ENCODE assay signal across 8 mouse cellular contexts in the genomic region with DNA sequence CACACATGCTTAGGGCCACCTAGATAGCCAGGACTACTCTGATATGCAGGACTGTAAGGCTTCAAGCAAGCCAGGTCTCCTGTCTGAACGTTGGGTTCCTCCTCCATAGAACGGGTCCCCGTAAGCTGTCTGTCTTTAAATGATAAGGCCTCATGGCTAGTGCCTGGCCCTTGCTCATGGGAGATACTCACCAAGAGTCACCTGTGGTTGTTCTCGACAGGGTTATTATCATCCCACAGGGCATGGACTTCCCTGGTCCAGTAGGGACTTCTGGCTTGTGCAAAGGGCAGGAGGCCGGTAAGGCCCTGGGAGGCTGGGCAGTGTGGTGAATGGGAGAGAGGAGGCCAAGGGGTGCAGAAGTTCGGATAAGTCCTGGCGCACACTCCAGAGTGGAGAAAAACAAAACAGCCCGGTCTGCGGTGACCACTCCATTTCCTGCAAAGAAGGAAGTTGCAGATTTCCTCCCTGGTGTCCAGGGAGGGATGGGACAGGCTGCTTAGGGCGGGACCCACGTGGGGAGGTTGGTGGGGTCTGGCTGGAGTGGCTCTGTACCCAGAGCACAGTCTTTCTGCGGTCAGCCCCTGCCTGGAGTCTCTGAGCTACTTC. TPM values are rescaled to one million over a fixed set of nuclear protein-coding genes. Genes with fewer than 3 reads are reported as not detected.
DNase-seq lines count a peak whose midpoint lies in the region; ATAC-seq lines count a peak whose summit lies in the region.

No protein-coding gene starts in this region.

- intact Hi-C loops in heart, postnatal 10 days (cut with DNase I), result no loop called here

- H3K27me3 ChIP-seq in neural tube, embryonic 15.5 days (replicated peaks), result no peaks in the 10 kb centered on the region
- H3K27me3 ChIP-seq in liver, embryonic 12.5 days (replicated peaks), result no peaks in the 10 kb centered on the region
- no peaks in the 10 kb centered on the region for H3K27me3 ChIP-seq in stomach, embryonic 15.5 days (replicated peaks)

- peaks cover 81% of the 10 kb centered on the region for H3K4me1 ChIP-seq in neural tube, embryonic 15.5 days
- H3K4me1 ChIP-seq in liver, embryonic 12.5 days, result peaks cover 99% of the 10 kb centered on the region
- H3K4me1 ChIP-seq in stomach, embryonic 15.5 days, result peaks cover 56% of the 10 kb centered on the region

- no peak for ATAC-seq in neural tube, embryonic 15.5 days (ENCODE audit: low FRiP score)
- peak; percentile 98 for ATAC-seq in liver, embryonic 12.5 days
- ATAC-seq in stomach, embryonic 15.5 days (ENCODE audit: insufficient read depth, low FRiP score, low read depth), result peak; percentile 83

- H3K4me2 ChIP-seq in neural tube, embryonic 15.5 days, result no peak overlapping the region
- H3K4me2 ChIP-seq in liver, embryonic 12.5 days, result peak overlapping the region; percentile 82
- no peak overlapping the region; the same call in 1 of the 2 replicates for H3K4me2 ChIP-seq in stomach, embryonic 15.5 days

- no peaks in the 10 kb centered on the region for H3K9me3 ChIP-seq in neural tube, embryonic 15.5 days (replicated peaks)
- H3K9me3 ChIP-seq in liver, embryonic 12.5 days (replicated peaks), result no peaks in the 10 kb centered on the region
- H3K9me3 ChIP-seq in stomach, embryonic 15.5 days, result no peaks in the 10 kb centered on the region

- 83% methylated on average over 12 of the region's 12 CpGs for WGBS in neural tube, embryonic 15.5 days
- WGBS in liver, embryonic 12.5 days (ENCODE audit: insufficient replicate concordance), result 11% methylated on average over 12 of the region's 12 CpGs
- WGBS in stomach, embryonic 15.5 days, result 64% methylated on average over 12 of the region's 12 CpGs

- no peak for DNase-seq in neural tube, embryonic 10.5 days (ENCODE audit: extremely low spot score, low spot score)
- peak; percentile 62 for DNase-seq in heart, postnatal 10 days
- DNase-seq in cerebellum, postnatal 10 days, result no peak
- no peak for DNase-seq in layer of hippocampus, adult 18-20 months (ENCODE audit: low spot score in 2 of 2)
- DNase-seq in embryo, embryonic 11 days, result no peak

- no peak overlapping the region for H3K4me3 ChIP-seq in neural tube, embryonic 15.5 days (replicated peaks)
- H3K4me3 ChIP-seq in liver, embryonic 12.5 days, result peak overlapping the region; percentile 37
- no peak overlapping the region for H3K4me3 ChIP-seq in stomach, embryonic 15.5 days (replicated peaks)

- no peaks in the 10 kb centered on the region for H3K36me3 ChIP-seq in neural tube, embryonic 15.5 days
- H3K36me3 ChIP-seq in liver, embryonic 12.5 days, result peaks cover 5% of the 10 kb centered on the region; the same call in 1 of the 2 replicates
- H3K36me3 ChIP-seq in stomach, embryonic 15.5 days, result no peaks in the 10 kb centered on the region

- H3K27ac ChIP-seq in neural tube, embryonic 15.5 days (replicated peaks), result 0 out of 2 replicates have a peak overlapping the region, but pooled peaks have one; percentile 11
- H3K27ac ChIP-seq in liver, embryonic 12.5 days, result peak overlapping the region; percentile 98
- H3K27ac ChIP-seq in stomach, embryonic 15.5 days, result peak overlapping the region; percentile 76

- no peak overlapping the region for H3K9ac ChIP-seq in neural tube, embryonic 15.5 days (replicated peaks)
- peak overlapping the region; percentile 77 for H3K9ac ChIP-seq in liver, embryonic 12.5 days
- H3K9ac ChIP-seq in stomach, embryonic 15.5 days, result no peak overlapping the region

RNA-seq across cellular contexts. Expression of gene Cmip, which starts 41.2 kb away (rescaled TPM):
- 135 and 193 TPM in 2 replicates for polyA plus RNA-seq in neural tube, embryonic 15.5 days (2015; fragmentation: Nextera tagmentation; extraction: Ambion mirVana)
- 10 to 100 TPM; 32.8 to 38.5 TPM for total RNA-seq in heart, postnatal 10 days (2021)
- 18.7 and 21.6 TPM in 2 replicates for polyA plus RNA-seq in liver, embryonic 12.5 days (2016; fragmentation: Nextera tagmentation; extraction: Ambion mirVana)
- polyA plus RNA-seq in stomach, embryonic 15.5 days (2015; fragmentation: Nextera tagmentation; extraction: Ambion mirVana), result 31.8 and 32.1 TPM in 2 replicates
- total RNA-seq in layer of hippocampus, adult 18-20 months (2021), result 100 to 1,000 TPM; 275 to 296 TPM

Comparison
In these comparisons a context has a peak if more than half of its experiments do, and no peak if none do; other contexts are left out.
1. H3K27ac ChIP-seq: peak in every context shown above with its lines; median percentile 98 in liver, embryonic 12.5 days; 76 in stomach, embryonic 15.5 days; 11 in neural tube, embryonic 15.5 days.
2. DNase-seq: peak in heart, postnatal 10 days (2 of 2); none in neural tube, embryonic 10.5 days (single experiment), cerebellum, postnatal 10 days (0 of 2), layer of hippocampus, adult 18-20 months (0 of 2) and embryo, embryonic 11 days (single experiment).